Mouse (Mus musculus): ENCODE data around the gene Zfp143.

- TF ChIP-seq POLR2A (IDR thresholded peaks at IDR 0.05; ENCODE audit: borderline replicate concordance, extremely low read depth, insufficient read depth, insufficient read length, poor library complexity, severe bottlenecking) (peak; percentile 68; the same call in 1 of the 2 replicates), CTCF (IDR thresholded peaks at IDR 0.05; ENCODE audit: borderline replicate concordance, extremely low read depth, insufficient read depth, insufficient read length) (no peak)
Measured at GRCm38 (mm10) chr7:110061199-110061751, at the start of gene Zfp143.

Measured in brain, embryonic 14.5 days (tissue).